Mouse (Mus musculus): ENCODE data around the gene Ankrd55.

Gene Ankrd55

DNA sequence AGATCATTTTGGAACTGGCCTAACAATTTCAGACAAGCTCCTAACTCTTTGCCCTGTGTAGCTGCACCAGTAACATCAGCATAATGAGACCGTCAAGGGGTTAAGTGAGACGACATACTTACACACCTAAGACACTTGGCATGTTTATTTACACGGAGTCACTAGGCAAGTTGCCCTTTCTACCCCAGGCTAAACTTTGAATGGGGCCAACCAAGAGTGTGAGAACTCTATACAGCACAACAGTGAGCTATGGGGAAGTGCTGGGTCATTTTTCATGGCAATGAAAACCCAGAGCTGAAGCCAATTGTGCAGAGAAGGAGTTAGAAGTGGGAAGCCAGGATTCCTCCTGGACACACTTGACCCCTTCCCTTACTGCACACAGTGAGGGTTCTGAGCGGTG is 94.2 kb downstream of the Ankrd55 start:
- DNase-seq (ENCODE audit: low read depth), result peak; percentile 45

DNA sequence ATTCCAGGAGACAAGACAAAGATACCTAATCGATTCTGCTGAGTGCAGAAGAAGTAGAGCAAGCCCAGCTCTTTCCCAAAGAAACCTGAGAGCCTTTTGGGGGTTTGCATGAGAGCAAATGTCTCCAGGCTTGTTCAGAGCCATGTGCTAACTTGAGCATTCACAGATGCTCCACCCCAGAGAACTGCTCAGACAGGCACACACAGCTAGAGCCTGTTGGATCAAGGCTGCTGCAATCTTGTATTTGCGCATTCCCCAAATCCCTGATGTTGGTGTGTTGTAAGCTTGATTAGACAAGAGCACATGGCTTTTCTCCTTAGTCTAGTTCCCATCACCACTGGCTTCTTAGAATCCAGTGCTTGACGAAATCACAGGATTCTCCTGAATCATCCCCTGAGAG is 94.7 kb downstream of the Ankrd55 start:
- DNase-seq (ENCODE audit: low read depth), result peak; percentile 62

DNA sequence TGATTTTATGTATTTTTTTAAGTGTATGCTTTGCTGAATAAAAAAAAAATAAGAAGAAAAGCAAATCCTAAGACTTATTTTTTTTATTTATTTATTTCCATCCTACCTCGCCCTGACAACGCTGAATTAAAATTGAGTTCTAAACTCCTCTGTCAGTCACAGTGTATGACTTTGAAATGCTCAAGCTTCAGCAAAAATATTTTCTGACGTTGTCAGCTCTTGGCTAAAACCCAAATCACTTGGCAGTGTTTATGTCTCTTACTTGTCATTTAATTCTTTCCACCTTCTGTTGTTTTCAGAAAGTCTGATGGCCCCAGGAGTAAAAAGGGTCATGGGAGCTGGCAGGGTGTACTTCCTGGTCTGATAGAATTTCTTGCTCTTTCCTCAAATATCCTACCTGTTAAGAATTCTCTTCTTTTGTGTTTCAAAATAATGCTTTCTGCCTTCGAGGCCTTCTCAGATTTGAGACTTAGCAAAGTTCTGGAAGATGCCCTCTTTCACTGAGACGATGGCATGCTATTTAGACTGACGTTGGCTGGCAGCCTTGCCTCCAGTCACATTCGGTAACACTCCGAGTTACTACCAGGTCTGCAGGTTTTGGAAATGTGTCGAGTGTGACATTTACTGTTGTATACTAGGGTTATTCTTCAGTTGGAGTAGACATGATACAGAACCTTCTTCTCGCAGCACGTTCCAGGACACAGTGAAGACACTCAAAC is 95.8 kb downstream of the Ankrd55 start:
- DNase-seq (ENCODE audit: low read depth), result peak; percentile 52

DNA sequence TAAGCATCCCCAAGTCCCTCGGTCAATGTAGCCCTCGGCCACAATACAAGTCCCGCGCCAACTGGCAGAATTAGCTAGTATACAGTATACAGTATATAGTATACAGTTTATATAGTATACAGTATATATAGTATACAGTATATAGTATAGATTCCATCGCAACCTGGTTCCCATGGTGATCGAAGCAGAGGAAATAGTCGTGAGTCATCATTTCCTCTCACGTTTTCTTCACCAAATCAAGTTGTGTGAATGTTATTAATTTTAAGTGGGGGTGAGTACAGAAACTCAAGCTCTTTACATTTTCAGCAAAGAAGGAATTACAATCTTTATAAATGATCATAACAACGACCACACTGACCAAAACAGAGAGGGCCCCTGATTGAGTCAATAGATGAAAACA is 96.8 kb downstream of the Ankrd55 start:
- DNase-seq (ENCODE audit: low read depth), result no peak

- no peak for DNase-seq (ENCODE audit: low read depth)
Measured at GRCm38 (mm10) chr13:112386494-112387075, 98.3 kb downstream of the Ankrd55 start.

GRCm38 (mm10) chr13:112387279-112387678 is 99.0 kb downstream of the Ankrd55 start:
- no peak for DNase-seq (ENCODE audit: low read depth)

GRCm38 (mm10) chr13:112388176-112388575 is 99.9 kb downstream of the Ankrd55 start:
- DNase-seq (ENCODE audit: low read depth), result no peak

DNA sequence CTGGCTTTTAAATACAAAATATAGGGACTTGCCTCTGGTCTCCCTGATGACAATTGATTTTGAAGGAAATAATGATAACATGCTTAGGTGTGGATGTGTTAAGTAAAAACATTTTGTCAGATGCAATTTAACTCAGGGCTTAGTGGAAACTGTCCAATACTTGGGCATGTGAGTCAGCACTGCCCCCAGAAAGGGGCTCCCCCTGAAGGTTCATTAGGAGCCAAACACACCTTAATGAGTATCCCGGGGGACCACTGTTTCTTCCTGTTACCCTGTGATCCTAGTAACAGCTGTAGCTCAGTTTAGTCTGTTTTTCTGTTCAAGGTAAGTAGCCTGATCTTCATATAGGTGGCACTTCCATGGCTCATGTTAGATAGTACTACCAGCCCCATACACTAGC is 102.0 kb downstream of the Ankrd55 start:
- DNase-seq (ENCODE audit: low read depth), result peak; percentile 51

- DNase-seq (ENCODE audit: low read depth), result peak; percentile 34
Measured at GRCm38 (mm10) chr13:112391354-112391753, 103.1 kb downstream of the Ankrd55 start.

- no peak for DNase-seq (ENCODE audit: low read depth)
Measured at GRCm38 (mm10) chr13:112393356-112393755, 105.1 kb downstream of the Ankrd55 start.

DNA sequence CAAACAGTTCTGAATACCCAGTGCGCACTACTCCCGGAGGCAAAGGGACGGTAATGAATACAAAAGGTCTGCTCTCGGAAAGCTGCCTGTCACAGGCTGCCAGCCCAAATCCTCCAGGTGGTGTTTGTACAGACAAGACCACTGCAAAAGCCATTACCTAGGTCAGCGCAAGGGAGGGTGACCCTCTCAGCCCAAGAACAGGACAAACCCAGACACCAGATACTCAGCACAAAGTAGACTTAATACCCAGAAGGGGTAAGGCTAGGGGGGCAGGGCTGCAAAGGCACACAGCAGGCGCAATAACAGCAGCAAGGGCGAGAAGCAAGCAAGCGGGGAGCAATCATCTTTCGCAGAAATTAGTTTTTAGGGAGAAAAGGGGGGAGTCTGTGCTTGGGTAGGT is 106.0 kb downstream of the Ankrd55 start:
- no peak for DNase-seq (ENCODE audit: low read depth)

DNA sequence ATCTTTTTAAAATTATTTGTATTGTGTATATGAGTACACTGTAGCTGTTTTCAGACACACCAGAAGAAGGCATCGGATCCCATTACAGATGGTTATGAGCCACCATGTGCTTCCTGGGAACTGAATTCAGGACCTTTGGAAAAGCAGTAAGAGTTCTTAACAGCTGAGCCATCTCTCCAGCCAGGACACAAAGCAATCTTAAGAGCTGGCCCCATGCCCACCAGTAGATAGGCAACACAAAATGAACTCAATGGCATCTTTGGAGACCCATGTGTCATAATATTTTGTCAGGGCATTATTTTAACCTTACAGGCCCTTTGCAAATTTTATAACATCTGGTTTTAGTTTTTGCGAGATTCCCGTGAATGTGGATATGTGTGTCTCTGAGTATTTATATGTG is 116.5 kb downstream of the Ankrd55 start:
- peak; percentile 63 for DNase-seq (ENCODE audit: low read depth)

- DNase-seq (ENCODE audit: low read depth), result no peak
Measured at GRCm38 (mm10) chr13:112405184-112405583, 116.9 kb downstream of the Ankrd55 start.

DNA sequence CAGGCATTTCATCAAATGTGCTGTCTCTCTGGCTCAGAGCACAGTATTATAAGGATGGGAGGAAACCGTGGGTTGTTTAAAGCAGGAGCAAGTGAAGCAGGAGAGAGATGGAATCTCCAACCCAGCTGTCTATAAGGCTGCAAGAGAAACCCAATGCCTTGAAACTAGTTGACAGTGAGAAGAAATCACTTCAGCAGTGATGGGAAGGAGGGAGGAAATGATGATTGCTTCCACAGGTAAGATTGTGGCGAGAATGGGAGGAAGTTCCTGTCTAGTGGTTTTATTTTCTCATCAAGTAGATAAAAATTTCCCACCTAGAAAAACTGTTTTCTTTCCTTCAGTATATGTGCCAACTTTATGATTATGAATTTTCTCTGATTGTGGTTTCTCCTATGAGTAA is 118.4 kb downstream of the Ankrd55 start:
- no peak for DNase-seq (ENCODE audit: low read depth)

DNA sequence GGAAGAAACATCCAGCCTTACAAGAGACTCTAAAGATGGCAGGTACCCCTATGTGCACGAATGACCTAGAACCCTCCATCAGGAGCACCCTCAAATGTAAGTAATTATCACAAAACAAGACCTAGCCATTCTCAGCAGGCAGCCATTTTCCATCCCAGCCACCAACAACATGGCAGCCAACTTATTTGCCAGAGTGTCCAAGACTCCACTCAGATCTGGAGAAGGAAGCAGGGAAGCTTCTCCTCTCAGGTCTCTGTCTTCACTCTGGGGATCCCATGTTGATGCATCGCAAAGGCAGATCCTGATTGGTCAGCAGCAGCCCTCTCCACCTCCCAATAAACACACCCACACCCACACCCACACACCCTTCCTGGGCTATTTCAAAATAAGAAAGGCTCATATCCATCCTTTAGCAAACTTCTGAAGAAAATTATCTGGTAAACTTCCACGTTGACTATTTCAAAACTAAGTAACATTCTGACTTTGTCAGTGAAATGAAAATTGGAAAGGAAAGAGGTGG is 119.0 kb downstream of the Ankrd55 start:
- DNase-seq (ENCODE audit: low read depth), result no peak

DNA sequence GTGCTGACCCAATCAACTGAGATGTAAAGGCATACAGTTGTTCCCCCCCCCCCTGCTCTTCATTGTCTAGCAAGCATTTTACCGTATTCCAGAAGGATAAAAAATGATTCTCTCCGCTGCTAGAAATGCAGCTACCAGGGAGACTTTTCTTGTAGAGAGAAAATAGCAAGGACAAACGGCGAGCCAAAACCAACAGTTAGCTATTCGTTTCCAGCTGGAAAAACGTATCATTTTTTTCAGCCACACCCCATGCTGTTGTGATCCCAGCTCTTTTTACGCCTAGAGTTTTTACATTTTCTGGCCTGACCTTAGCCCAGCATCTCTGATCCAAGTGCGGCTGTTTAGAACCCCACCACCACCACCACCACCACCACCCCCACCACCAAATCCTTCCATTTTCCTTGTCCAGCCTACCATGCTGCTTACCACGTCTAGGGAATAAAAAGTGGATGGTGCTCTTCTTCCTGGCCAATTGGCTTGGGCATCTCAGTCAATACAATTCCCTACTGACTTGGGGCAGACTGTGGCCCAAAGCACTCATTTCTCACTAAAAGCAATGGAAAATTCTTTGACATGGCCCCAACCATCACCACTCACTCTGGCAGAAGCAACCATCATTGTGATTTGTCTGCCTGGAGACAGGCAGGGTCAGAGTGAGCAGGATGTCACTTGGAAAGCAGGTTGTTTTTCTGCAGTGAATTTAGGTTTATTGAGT is 119.7 kb downstream of the Ankrd55 start:
- DNase-seq (ENCODE audit: low read depth), result no peak

DNA sequence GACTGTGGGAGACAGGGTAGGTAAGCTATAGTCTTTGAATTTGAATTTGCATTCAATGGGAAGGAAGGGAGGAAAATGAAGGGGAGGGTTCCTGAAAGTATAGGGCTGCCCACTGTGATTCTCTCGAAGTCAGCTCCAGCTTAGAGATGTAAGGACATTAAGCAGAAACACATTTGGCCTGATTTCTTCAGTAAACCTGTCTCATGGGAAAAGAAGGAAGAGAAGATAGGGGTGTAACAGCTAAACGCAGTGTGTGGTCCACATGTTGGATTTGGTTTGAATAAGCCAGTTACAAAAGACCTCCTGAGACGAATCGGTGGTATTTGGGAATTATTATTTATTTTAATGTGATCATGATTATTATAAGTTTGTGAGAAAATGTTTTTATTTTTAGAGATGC is 120.5 kb downstream of the Ankrd55 start:
- no peak for DNase-seq (ENCODE audit: low read depth)

- DNase-seq (ENCODE audit: low read depth), result no peak
Measured at GRCm38 (mm10) chr13:112409331-112409730, 121.1 kb downstream of the Ankrd55 start.

DNA sequence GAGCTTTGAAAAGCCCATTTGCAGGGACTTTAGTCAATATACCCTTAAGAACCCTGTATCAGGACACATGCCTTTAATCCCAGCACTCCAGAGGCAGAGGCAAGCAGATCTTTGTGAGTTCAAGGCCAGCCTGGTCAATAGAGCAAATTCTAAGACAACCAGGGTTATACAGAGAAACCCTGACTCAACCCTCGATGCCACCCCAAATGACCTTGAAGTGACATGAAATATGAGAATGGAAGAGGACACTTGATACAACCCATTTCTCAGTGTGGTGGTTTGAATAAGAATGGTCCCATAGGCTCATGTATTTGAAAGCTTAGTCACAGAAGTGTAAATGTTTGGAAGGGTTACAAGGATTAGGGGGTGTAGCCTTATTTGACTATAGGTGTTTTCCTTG is 121.6 kb downstream of the Ankrd55 start:
- DNase-seq (ENCODE audit: low read depth), result no peak

- DNase-seq (ENCODE audit: low read depth), result no peak
Measured at GRCm38 (mm10) chr13:112410461-112410860, 122.2 kb downstream of the Ankrd55 start.

DNA sequence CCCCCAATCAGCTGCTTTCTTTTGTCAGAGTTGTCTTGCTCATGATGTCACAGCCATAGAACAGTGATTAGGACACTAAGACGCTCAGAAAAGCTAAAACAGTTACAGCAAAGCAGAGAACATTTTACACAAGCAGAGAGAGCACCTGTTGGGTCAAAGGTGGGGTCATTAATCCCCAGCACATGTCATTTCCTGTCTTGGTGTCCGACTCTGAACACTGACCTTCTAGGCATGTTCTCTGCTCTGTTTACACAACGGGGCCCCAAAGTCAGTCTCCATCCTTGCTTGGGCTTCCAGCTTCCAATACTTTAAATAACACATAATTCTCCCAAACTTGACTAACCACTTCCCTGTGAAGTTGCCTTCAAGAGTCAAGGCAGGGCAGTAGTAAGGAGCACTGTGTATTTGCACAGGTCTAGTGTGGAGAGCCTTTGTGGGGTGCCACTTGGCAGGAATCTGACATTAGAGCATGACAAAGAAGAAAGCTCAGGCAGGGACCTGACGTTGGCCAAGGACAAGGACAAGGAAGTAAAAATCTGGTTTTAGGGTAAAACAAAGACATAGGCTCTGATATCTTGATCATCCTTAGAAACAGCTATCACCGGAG is 123.1 kb downstream of the Ankrd55 start:
- no peak for DNase-seq (ENCODE audit: low read depth)

DNA sequence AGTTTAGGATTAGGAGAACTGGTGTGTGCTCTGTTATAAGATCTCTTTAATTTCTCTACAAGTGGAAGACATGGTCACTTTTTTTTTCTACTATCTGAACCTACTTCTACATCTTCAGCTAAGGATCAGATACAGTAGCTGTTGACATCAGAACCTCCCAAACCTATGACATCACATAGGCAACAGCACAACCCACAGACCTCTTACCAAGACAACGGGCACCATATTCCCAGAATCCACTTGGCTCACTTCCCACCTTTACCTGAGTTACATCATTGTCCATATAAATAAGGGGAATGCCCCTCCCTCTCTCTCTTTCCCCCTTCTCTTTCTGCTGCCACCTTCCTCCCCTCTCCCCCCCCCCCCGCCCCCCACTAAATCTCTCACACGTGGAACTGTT is 124.0 kb downstream of the Ankrd55 start:
- DNase-seq (ENCODE audit: low read depth), result no peak

- no peak for DNase-seq (ENCODE audit: low read depth)
Measured at GRCm38 (mm10) chr13:112412824-112413223, 124.6 kb downstream of the Ankrd55 start.

Data from NIH3T3 (cell line).